Mouse (Mus musculus) bone marrow macrophage, adult 2 months (primary cell): ENCODE measurements around the gene Slc25a23. TPM values are rescaled to one million over a fixed set of nuclear protein-coding genes. Genes with fewer than 3 reads are reported as not detected.
A peak's percentile ranks its signal among the peaks of the same experiment; 100 is the strongest.

Source experiments
- H3K27ac ChIP-seq: 2 replicates; pipeline ENCODE4 v1.5.1; 2012; ENCODE audit warnings: low read depth, low read length; ENCODE audit not compliant: insufficient read depth
- H3K4me1 ChIP-seq: 2 replicates; pipeline ENCODE4 v1.6.1; 2012; ENCODE audit warnings: low read length; ENCODE audit not compliant: control insufficient read depth, insufficient read depth
- H3K4me3 ChIP-seq: 2 replicates; pipeline ENCODE4 v1.5.1; 2012; ENCODE audit warnings: mild to moderate bottlenecking, low read length, moderate library complexity; ENCODE audit not compliant: insufficient read depth
- CTCF ChIP-seq: IDR thresholded peaks from 2 replicates; pipeline ENCODE4 v1.5.1; 2012; ENCODE audit warnings: low read depth, mild to moderate bottlenecking, low read length, moderate library complexity
- POLR2A ChIP-seq: IDR thresholded peaks from 2 replicates; pipeline ENCODE4 v1.6.1; 2012; ENCODE audit warnings: mild to moderate bottlenecking, low read depth, low read length, borderline replicate concordance
- polyA plus RNA-seq: library from polyadenylated mRNA; stranded (reverse); fragments of >200 nt; gene quantifications from 2 replicates; pipeline ENCODE4 v1.2.4, GENCODE M21; 2012; ENCODE audit not compliant: missing spikeins, insufficient read depth, insufficient read length

Slc25a23 gene
- polyA plus RNA-seq, 1 experiment: 19.0 TPM

GRCm38 (mm10) chr17:57098321-57098720 is 38.7 kb upstream of the Slc25a23 start:
- TF ChIP-seq CTCF (no peak), POLR2A (no peak)
- peak overlapping the region; percentile 63 for H3K27ac ChIP-seq
- peaks cover 40% of the 10 kb centered on the region for H3K4me1 ChIP-seq
- H3K4me3 ChIP-seq: no peak overlapping the region

- no peak overlapping the region for H3K4me3 ChIP-seq
- H3K27ac ChIP-seq: no peak overlapping the region
- peaks cover 35% of the 10 kb centered on the region for H3K4me1 ChIP-seq
- TF ChIP-seq POLR2A (no peak), CTCF (peak; percentile 97)
These were observed 36.9 kb upstream of the Slc25a23 start for GRCm38 (mm10) chr17:57096623-57096920.

GRCm38 (mm10) chr17:57095855-57096622 is 36.4 kb upstream of the Slc25a23 start:
- H3K27ac ChIP-seq: no peak overlapping the region
- H3K4me1 ChIP-seq: peaks cover 35% of the 10 kb centered on the region
- H3K4me3 ChIP-seq: no peak overlapping the region
- no peak for TF ChIP-seq POLR2A
- TF ChIP-seq CTCF: no peak

GRCm38 (mm10) chr17:57094222-57094621 is 34.6 kb upstream of the Slc25a23 start:
- no peak overlapping the region for H3K27ac ChIP-seq
- no peak overlapping the region for H3K4me3 ChIP-seq
- no peak for TF ChIP-seq POLR2A
- peaks cover 29% of the 10 kb centered on the region for H3K4me1 ChIP-seq

- no peak for TF ChIP-seq POLR2A
- TF ChIP-seq CTCF: no peak
- peaks cover 16% of the 10 kb centered on the region for H3K4me1 ChIP-seq
- H3K27ac ChIP-seq: no peak within 1 kb of the TSS
- H3K4me3 ChIP-seq: no peak within 1 kb of the TSS
These were observed 27.6 kb upstream of the Slc25a23 start, which contains the start of gene Tubb4a for GRCm38 (mm10) chr17:57087049-57087832. Gene Tubb4a, minus strand, starts transcription at chr17:57087782.

GRCm38 (mm10) chr17:57085970-57086757 is 26.5 kb upstream of the Slc25a23 start:
- Histone ChIP-seq H3K27ac (no peak overlapping the region), H3K4me3 (no peak overlapping the region), H3K4me1 (peaks cover 16% of the 10 kb centered on the region)
- TF ChIP-seq CTCF: no peak
- no peak for TF ChIP-seq POLR2A

- TF ChIP-seq CTCF: no peak
- TF ChIP-seq POLR2A: no peak
- peaks cover 27% of the 10 kb centered on the region for H3K4me1 ChIP-seq
- H3K4me3 ChIP-seq: no peak overlapping the region
- H3K27ac ChIP-seq: no peak overlapping the region
These were observed 22.8 kb upstream of the Slc25a23 start for GRCm38 (mm10) chr17:57082481-57082880.

- no peak overlapping the region for H3K4me3 ChIP-seq
- peaks cover 24% of the 10 kb centered on the region for H3K4me1 ChIP-seq
- no peak for TF ChIP-seq CTCF
- no peak for TF ChIP-seq POLR2A
- no peak overlapping the region for H3K27ac ChIP-seq
These were observed 21.7 kb upstream of the Slc25a23 start for GRCm38 (mm10) chr17:57081234-57081842.

- H3K4me1 ChIP-seq: peaks cover 24% of the 10 kb centered on the region
These were observed 20.3 kb upstream of the Slc25a23 start for GRCm38 (mm10) chr17:57079919-57080318.

GRCm38 (mm10) chr17:57078336-57078735 is 18.7 kb upstream of the Slc25a23 start, which contains the start of gene Dennd1c:
Gene Dennd1c, minus strand, starts transcription at chr17:57078514.
- Histone ChIP-seq H3K4me1 (peaks cover 24% of the 10 kb centered on the region), H3K4me3 (peak within 1 kb of the TSS; percentile 55), H3K27ac (peak within 1 kb of the TSS; percentile 63)
- TF ChIP-seq POLR2A (no peak), CTCF (no peak)

More at GRCm38 (mm10) chr17:57079919-57080318, 20.3 kb upstream of the Slc25a23 start:
- no peak for TF ChIP-seq CTCF
- no peak for TF ChIP-seq POLR2A
- Histone ChIP-seq H3K4me3 (no peak overlapping the region), H3K27ac (no peak overlapping the region)
